Mouse (Mus musculus) bone marrow macrophage, adult 2 months (primary cell): ENCODE results near the gene Cela3a. TPM values are rescaled to one million over a fixed set of nuclear protein-coding genes. Genes with fewer than 3 reads are reported as not detected.
"Not testable (repeated sequence)": the region's sequence is repeated elsewhere in the genome, so short reads cannot be mapped to it uniquely, and the experiment has no call there.

Experiments used
- H3K27ac ChIP-seq: 2 replicates; pipeline ENCODE4 v1.5.1; 2012; ENCODE audit warnings: low read depth, low read length; ENCODE audit not compliant: insufficient read depth
- H3K4me1 ChIP-seq: 2 replicates; pipeline ENCODE4 v1.6.1; 2012; ENCODE audit warnings: low read length; ENCODE audit not compliant: control insufficient read depth, insufficient read depth
- H3K4me3 ChIP-seq: 2 replicates; pipeline ENCODE4 v1.5.1; 2012; ENCODE audit warnings: mild to moderate bottlenecking, low read length, moderate library complexity; ENCODE audit not compliant: insufficient read depth
- CTCF ChIP-seq: IDR thresholded peaks from 2 replicates; pipeline ENCODE4 v1.5.1; 2012; ENCODE audit warnings: low read depth, mild to moderate bottlenecking, low read length, moderate library complexity
- POLR2A ChIP-seq: IDR thresholded peaks from 2 replicates; pipeline ENCODE4 v1.6.1; 2012; ENCODE audit warnings: mild to moderate bottlenecking, low read depth, low read length, borderline replicate concordance
- polyA plus RNA-seq: library from polyadenylated mRNA; stranded (reverse); fragments of >200 nt; gene quantifications from 2 replicates; pipeline ENCODE4 v1.2.4, GENCODE M21; 2012; ENCODE audit not compliant: missing spikeins, insufficient read depth, insufficient read length

The Cela3a gene
- polyA plus RNA-seq, 1 experiment, result not detected

DNA sequence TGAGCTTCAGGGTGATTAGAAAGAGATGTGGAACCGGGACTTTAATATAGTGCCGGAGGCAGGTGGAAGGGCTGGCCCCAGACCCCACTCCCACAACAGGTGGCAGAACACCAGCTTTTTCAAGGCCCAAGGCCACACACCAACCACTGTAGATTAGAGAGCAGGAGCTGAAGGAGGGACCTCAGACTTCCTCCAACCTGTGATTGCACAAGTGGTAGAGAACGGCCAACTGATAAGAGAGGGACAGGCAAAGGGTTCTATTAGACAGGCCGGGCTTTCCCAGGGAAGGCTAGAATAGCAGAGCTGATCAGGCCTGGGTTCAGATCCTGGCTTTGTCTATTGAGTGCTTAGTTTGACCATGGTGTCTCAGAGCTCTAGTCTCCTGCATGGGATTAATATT, 20.9 kb upstream of the Cela3a start, which contains the start of gene Cela3b:
Gene Cela3b, minus strand, starts transcription at position 39 of the 400 bp plus-strand sequence.
- Histone ChIP-seq H3K4me1 (no peaks in the 10 kb centered on the region; the same call in 1 of the 2 replicates), H3K4me3 (no peak within 1 kb of the TSS)
- TF ChIP-seq CTCF (no peak), POLR2A (no peak)

GRCm38 (mm10) chr4:137417712-137418564, 8.3 kb upstream of the Cela3a start:
- Histone ChIP-seq H3K4me1 (peaks cover 3% of the 10 kb centered on the region; the same call in 1 of the 2 replicates), H3K4me3 (no peak overlapping the region), H3K27ac (no peak overlapping the region)
- TF ChIP-seq POLR2A (no peak), CTCF (no peak)

More for the DNA sequence above, 20.9 kb upstream of the Cela3a start, which contains the start of gene Cela3b:
- no peak within 1 kb of the TSS for H3K27ac ChIP-seq

GRCm38 (mm10) chr4:137414936-137415335, 5.3 kb upstream of the Cela3a start:
- Histone ChIP-seq H3K4me3 (no peak overlapping the region), H3K4me1 (peaks cover 3% of the 10 kb centered on the region; the same call in 1 of the 2 replicates), H3K27ac (no peak overlapping the region)
- TF ChIP-seq POLR2A, result no peak
- TF ChIP-seq CTCF, result no peak

DNA sequence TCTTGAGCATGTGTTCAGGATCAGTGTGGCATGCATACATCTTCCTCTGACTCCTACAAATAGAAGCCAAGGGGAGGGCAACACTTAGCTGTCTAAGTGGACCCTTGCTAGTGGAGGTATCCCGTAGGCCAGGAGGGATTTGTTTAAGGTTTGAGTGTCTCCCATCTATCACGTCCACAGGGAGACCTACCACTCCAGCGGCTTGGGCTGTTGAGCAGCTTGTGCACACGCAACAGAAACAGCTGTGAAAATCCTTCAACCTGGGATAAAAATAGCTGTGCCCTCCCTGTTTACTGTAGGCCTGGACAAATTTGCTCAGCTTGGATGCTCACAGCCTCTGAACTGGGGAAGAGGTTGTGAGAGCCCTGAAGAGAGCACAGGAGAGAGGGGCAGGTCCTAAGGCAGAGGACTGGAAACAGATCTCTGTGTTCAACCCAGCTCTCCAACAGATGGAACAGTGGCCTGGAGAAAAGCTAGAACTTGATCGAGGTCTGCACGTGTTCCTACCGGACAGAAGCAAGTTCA, 2.7 kb upstream of the Cela3a start:
- H3K4me1 ChIP-seq, H3K27ac ChIP-seq, H3K4me3 ChIP-seq: not testable (repeated sequence)

DNA sequence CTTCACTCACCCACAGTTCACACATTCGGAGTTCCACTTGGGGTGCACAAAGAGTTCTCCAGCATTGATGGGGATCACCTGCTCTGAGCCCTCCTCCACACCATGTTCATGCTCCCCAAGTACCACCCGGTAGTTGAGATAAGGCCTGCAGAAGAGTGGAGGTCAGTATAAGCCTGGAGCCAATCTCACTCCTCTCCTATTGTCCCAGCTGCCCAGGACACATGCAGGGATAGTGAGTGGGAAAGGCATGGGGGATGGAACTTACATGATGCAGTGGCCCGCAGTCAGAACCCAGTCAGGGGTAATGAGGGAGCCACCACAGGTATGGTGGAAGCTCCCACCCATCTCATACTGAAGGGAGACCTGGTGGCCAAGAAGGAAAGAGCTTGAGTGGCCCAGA, 4.0 kb downstream of the Cela3a start:
- H3K27ac ChIP-seq, result no peak overlapping the region
- TF ChIP-seq POLR2A (no peak), CTCF (no peak)
- no peak overlapping the region for H3K4me3 ChIP-seq
- H3K4me1 ChIP-seq, result 0 out of 2 replicates have a peak, but pooled peaks cover 2% of the 10 kb centered on the region

DNA sequence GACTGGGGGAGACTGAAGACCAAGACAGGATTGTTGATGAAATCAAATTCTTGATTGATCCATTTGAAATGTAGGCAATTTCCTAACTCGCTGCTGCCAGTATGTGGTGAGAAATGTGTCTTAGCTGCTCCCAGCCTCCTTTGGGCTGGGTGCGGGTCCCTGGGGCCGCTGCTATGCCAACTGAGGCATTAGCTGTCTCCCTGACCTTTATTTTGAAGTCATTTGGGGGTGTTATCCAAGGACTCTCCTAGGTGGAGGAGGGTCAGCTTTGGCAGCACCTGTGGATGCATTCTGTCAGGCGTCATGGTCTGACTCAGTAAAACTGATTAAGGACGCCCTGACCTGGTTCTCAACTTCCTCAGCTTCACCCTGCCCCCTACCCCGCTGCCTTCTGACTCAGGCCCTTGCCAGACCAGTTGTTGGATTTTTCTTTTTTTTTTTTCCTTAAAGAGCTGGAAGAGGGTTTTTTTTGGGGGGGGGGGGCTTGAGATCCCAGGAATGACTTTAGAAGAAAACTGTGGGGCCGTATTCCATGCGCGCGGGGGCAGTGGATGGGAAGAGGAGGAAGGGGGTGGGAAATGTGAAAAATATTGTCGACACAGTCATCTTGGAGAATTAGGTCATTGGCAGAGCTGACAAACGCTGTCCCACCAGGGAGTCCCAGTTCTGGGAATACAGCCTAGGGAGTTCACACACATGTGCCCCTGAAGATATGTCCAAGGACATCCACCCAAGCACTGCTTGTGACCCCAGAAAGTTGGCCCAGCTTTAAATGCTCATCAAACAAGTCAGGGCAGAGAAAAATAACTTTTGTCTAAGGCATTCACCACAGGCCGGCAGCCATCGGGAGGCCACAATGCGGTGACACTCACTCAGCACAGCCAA, 12.7 kb downstream of the Cela3a start:
- Histone ChIP-seq H3K27ac (no peak overlapping the region), H3K4me3 (no peak overlapping the region), H3K4me1 (peaks cover 5% of the 10 kb centered on the region; the same call in 1 of the 2 replicates)
- TF ChIP-seq CTCF (no peak), POLR2A (no peak)

DNA sequence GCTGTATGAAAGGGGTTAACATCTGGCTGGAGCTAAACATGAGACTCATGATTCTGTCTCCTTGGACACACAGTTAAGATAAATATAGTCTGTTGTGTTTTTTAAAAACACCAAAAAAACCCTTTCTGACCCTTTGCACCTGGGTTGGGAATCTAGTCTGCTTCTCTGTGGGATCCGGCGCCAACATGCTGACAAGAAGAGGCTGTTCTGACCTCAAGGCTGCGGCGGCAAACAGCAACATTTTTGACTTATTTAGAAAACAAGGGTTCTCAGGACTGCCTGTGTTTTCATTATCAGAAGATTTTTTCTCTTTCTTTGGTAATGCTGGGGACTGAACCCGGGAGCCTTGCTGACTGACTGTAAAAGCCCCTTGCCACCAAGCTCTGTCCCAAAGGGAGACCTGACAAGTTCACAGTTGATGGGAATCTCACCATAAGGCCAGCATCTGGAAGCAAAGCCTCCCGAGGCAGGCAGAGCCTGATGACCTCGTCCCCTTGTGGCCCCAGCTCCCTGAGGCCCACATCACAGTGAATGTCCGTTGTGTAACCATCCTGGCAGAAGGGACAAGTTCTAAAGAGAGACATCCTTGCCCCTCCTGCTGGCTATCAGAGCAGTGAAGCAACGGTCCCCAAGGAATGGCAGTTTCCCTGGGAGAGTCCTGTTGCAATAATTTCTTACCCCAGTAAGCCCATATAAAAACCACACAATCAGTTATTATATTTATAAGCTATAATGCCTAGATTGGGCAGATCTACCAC, 16.0 kb downstream of the Cela3a start:
- Histone ChIP-seq H3K4me3 (no peak overlapping the region), H3K4me1 (peaks cover 9% of the 10 kb centered on the region; the same call in 1 of the 2 replicates), H3K27ac (no peak overlapping the region)
- TF ChIP-seq CTCF, result no peak
- TF ChIP-seq POLR2A, result no peak

- Histone ChIP-seq H3K27ac (no peak overlapping the region), H3K4me3 (no peak overlapping the region), H3K4me1 (peaks cover 9% of the 10 kb centered on the region; the same call in 1 of the 2 replicates)
- TF ChIP-seq CTCF, result no peak
- no peak for TF ChIP-seq POLR2A
These were observed 16.7 kb downstream of the Cela3a start for GRCm38 (mm10) chr4:137392874-137393273.

DNA sequence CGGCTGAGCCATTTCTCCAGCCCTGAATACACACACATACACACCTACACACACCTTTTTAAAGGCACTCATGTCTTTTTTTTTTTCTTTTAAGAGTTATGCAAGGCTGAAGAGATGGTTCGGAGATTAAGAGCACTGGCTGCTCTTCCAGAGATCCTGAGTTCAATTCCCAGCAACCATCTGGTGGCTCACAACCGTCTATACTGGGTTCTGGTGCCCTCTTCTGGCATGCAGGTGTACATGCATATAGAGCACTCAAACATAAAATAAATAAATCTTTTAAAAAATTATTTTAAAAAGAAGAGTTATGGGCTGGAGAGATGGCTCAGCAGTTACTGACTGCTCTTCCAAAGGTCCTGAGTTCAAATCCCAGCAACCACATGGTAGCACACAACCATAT, 18.3 kb downstream of the Cela3a start:
- Histone ChIP-seq H3K4me1 (peaks cover 11% of the 10 kb centered on the region; the same call in 1 of the 2 replicates), H3K27ac (no peak overlapping the region), H3K4me3 (no peak overlapping the region)
- TF ChIP-seq CTCF (no peak; the same call in 1 of the 2 replicates), POLR2A (no peak)
